Mouse (Mus musculus) heart, embryonic 16.5 days (tissue): Measurements from ENCODE around the gene Emx1. TPM values are rescaled to one million over a fixed set of nuclear protein-coding genes. Genes with fewer than 3 reads are reported as not detected.

Experiments
- polyA plus RNA-seq: library from polyadenylated mRNA; unstranded; fragments of >200 nt; fragmentation: Nextera tagmentation; extraction: Ambion mirVana; gene quantifications from 2 replicates; pipeline ENCODE4 v1.2.1, GENCODE M21; 2015

The Emx1 gene
- polyA plus RNA-seq, 1 experiment from 2014 or later, result not detected

Other genes with a start within 250 kb of the Emx1 start
- 16.2 and 17.6 TPM in 2 replicates for gene Exoc6b, start 117.9 kb upstream of the Emx1 start, polyA plus RNA-seq
- gene Spr, start 49.7 kb upstream of the Emx1 start, polyA plus RNA-seq, result 61.1 and 61.8 TPM in 2 replicates
- 3.2 and 4.9 TPM in 2 replicates for gene Sfxn5, start 146.0 kb downstream of the Emx1 start, polyA plus RNA-seq
- 42.1 and 51.9 TPM in 2 replicates for gene Rab11fip5, start 187.2 kb downstream of the Emx1 start, polyA plus RNA-seq
- not detected in 2 replicates for gene Noto, start 236.4 kb downstream of the Emx1 start, polyA plus RNA-seq
- 35.0 and 35.6 TPM in 2 replicates for gene Smyd5, start 244.6 kb downstream of the Emx1 start, polyA plus RNA-seq